Mouse (Mus musculus): ENCODE results near the gene Hsd17b13. TPM values are rescaled to one million over a fixed set of nuclear protein-coding genes. Genes with fewer than 3 reads are reported as not detected.

Hsd17b13 gene
- total and polyA plus RNA-seq, 3 experiments, result not detected

DNA sequence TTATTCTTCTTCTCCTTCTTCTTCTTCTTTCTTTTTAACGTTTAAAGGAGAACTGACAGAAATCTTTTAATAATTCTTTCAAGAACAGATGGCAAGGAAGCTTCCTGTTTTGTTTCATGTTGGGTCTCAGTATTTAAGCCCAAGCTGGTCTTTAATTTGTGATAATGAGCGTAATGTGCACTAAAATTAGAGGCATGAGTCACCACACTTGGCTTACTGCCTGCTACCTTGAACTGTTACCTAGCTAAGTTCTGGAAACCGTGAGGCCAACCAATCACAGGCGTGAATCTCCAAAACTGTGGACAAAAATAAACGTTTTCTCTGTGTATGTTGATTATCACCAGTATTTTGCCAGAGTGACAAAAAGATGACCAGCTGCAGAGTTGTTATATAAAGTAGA lies 21.5 kb upstream of the Hsd17b13 start:
- 13% methylated on average over 5 of the region's 5 CpGs for WGBS
- TF ChIP-seq EP300 (IDR thresholded peaks at IDR 0.05; ENCODE audit: insufficient read depth, low read depth, low read length) (no peak), CTCF (IDR thresholded peaks at IDR 0.05) (no peak), POLR2A (IDR thresholded peaks at IDR 0.05; ENCODE audit: insufficient read depth, low read depth, low read length) (no peak)
- H3K36me3 ChIP-seq (ENCODE audit: control insufficient read depth, insufficient read depth, low read length), result peaks cover 2% of the 10 kb centered on the region
- H3K9ac ChIP-seq (ENCODE audit: low read depth, low read length), result no peak overlapping the region
- H3K27ac ChIP-seq, result peak overlapping the region; percentile 66
- H3K27me3 ChIP-seq (ENCODE audit: control insufficient read depth, insufficient read depth, low read length), result no peaks in the 10 kb centered on the region
- no peaks in the 10 kb centered on the region for H3K79me2 ChIP-seq (replicated peaks; ENCODE audit: control insufficient read depth, insufficient read depth, low read length)
- intact Hi-C loops (cut with DNase I), result loop anchor here (1.0 to 5.0 kb wide), 4 partner anchors 41 to 339 kb away; no protein-coding TSS in a partner anchor
- H3K4me1 ChIP-seq (ENCODE audit: control insufficient read depth, insufficient read depth, low read length), result no peaks in the 10 kb centered on the region; the same call in none of the 2 replicates
- H3K4me3 ChIP-seq, result no peak overlapping the region
- peak; percentile 28 to 54 for DNase-seq

DNA sequence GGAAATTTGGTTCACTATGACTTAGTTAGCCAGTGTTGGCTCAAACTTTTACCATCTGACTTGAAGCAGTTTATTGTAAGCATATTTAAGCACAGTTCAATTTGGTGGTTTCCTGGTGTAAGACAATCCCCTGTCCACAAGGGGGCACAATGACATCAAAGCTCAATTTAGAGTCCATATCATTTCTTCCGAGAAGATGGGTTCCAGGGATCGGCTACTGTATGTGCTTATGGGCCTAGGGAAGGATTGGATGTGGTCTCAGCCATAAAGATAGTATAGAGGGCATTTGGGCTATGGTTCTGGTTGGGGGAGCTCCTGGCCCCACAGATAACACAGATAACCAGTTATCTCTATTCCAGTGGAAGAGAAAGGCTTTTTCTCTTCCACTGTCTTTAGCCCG lies 18.0 kb upstream of the Hsd17b13 start:
- intact Hi-C loops (cut with DNase I), result loop anchor here (5.0 kb wide), 1 partner anchor 342 kb away; no protein-coding TSS in a partner anchor
- Histone ChIP-seq H3K27me3 (ENCODE audit: control insufficient read depth, insufficient read depth, low read length) (no peaks in the 10 kb centered on the region), H3K36me3 (ENCODE audit: control insufficient read depth, insufficient read depth, low read length) (peaks cover 2% of the 10 kb centered on the region; the same call in 1 of the 2 replicates), H3K4me1 (ENCODE audit: control insufficient read depth, insufficient read depth, low read length) (no peaks in the 10 kb centered on the region; the same call in none of the 2 replicates), H3K4me3 (no peak overlapping the region), H3K79me2 (replicated peaks; ENCODE audit: control insufficient read depth, insufficient read depth, low read length) (no peaks in the 10 kb centered on the region), H3K9ac (ENCODE audit: low read depth, low read length) (no peak overlapping the region), H3K27ac (no peak overlapping the region)
- peak; percentile 77 for TF ChIP-seq CTCF (IDR thresholded peaks at IDR 0.05)
- no peak for TF ChIP-seq POLR2A (IDR thresholded peaks at IDR 0.05; ENCODE audit: insufficient read depth, low read depth, low read length)
- 40% methylated on average over 3 of the region's 3 CpGs for WGBS
- DNase-seq, result peak in 1 of 2 experiments; percentile 9

DNA sequence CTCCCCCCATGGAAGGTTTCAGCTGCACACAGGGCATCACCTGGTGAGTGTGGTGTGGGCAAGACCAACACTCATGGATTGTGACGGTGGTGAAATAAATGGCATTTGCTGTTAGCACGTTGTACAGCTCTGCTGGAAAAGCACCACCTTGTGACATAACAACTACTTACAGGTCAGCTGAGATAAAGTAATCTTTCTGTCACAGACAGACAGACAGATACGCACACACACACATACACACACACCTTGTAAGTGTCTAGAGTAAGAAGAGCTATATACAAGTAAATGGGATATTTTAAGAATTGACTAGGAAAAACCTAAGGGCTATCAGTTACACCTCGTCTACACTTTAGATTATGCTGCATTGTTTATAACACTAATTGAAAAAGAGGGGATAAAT lies 17.5 kb upstream of the Hsd17b13 start:
- H3K36me3 ChIP-seq (ENCODE audit: control insufficient read depth, insufficient read depth, low read length), result peaks cover 2% of the 10 kb centered on the region; the same call in 1 of the 2 replicates
- 87% methylated on average over 4 of the region's 4 CpGs for WGBS
- no peak for TF ChIP-seq EP300 (IDR thresholded peaks at IDR 0.05; ENCODE audit: insufficient read depth, low read depth, low read length)
- no peak for TF ChIP-seq CTCF (IDR thresholded peaks at IDR 0.05)
- no peak for TF ChIP-seq POLR2A (IDR thresholded peaks at IDR 0.05; ENCODE audit: insufficient read depth, low read depth, low read length)
- intact Hi-C loops (cut with DNase I), result loop anchor here (5.0 kb wide), 1 partner anchor 343 kb away; no protein-coding TSS in a partner anchor
- no peaks in the 10 kb centered on the region for H3K27me3 ChIP-seq (ENCODE audit: control insufficient read depth, insufficient read depth, low read length)
- DNase-seq, result peak in 1 of 2 experiments; percentile 9
- H3K4me3 ChIP-seq, result no peak overlapping the region
- no peak overlapping the region for H3K27ac ChIP-seq
- H3K9ac ChIP-seq (ENCODE audit: low read depth, low read length), result no peak overlapping the region
- H3K4me1 ChIP-seq (ENCODE audit: control insufficient read depth, insufficient read depth, low read length), result no peaks in the 10 kb centered on the region; the same call in none of the 2 replicates
- H3K79me2 ChIP-seq (replicated peaks; ENCODE audit: control insufficient read depth, insufficient read depth, low read length), result no peaks in the 10 kb centered on the region

DNA sequence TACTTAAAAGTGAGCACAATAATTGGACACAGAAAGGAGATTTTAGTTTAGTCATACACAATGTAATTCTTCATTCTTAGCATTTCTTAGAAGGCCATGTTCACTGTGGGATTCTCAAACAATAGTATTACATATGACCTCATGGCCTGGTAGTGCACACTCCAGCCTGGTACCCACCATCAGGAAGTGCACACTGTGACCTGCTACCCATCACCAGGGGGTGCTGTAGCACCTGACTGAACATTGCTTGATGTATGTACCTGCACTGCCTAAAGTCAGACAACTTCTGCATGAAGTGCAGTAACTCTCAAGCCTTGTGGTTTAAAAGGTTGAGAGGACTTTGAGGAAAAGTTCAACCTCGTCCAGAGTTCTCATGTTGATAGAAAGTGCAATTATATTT lies 16.4 kb upstream of the Hsd17b13 start:
- no peak overlapping the region for H3K9ac ChIP-seq (ENCODE audit: low read depth, low read length)
- TF ChIP-seq CTCF (IDR thresholded peaks at IDR 0.05), result peak; percentile 53
- no peak for TF ChIP-seq POLR2A (IDR thresholded peaks at IDR 0.05; ENCODE audit: insufficient read depth, low read depth, low read length)
- H3K4me3 ChIP-seq, result no peak overlapping the region
- H3K79me2 ChIP-seq (replicated peaks; ENCODE audit: control insufficient read depth, insufficient read depth, low read length), result no peaks in the 10 kb centered on the region
- H3K27me3 ChIP-seq (ENCODE audit: control insufficient read depth, insufficient read depth, low read length), result no peaks in the 10 kb centered on the region
- no peaks in the 10 kb centered on the region for H3K4me1 ChIP-seq (ENCODE audit: control insufficient read depth, insufficient read depth, low read length)
- no peak overlapping the region for H3K27ac ChIP-seq
- DNase-seq, result peak in 1 of 2 experiments; percentile 14
- intact Hi-C loops (cut with DNase I), result no loop called here
- no peaks in the 10 kb centered on the region for H3K36me3 ChIP-seq (ENCODE audit: control insufficient read depth, insufficient read depth, low read length)
- 91% methylated on average over 1 of the region's 1 CpGs for WGBS

GRCm38 (mm10) chr5:103992831-103993230 lies 15.6 kb upstream of the Hsd17b13 start:
- peak in 1 of 2 experiments; percentile 7 for DNase-seq
- no peaks in the 10 kb centered on the region for H3K4me1 ChIP-seq (ENCODE audit: control insufficient read depth, insufficient read depth, low read length)
- intact Hi-C loops (cut with DNase I), result no loop called here
- no peaks in the 10 kb centered on the region for H3K79me2 ChIP-seq (replicated peaks; ENCODE audit: control insufficient read depth, insufficient read depth, low read length)
- no peaks in the 10 kb centered on the region for H3K36me3 ChIP-seq (ENCODE audit: control insufficient read depth, insufficient read depth, low read length)
- no peak overlapping the region for H3K27ac ChIP-seq
- H3K4me3 ChIP-seq, result no peak overlapping the region
- H3K9ac ChIP-seq (ENCODE audit: low read depth, low read length), result no peak overlapping the region
- no peaks in the 10 kb centered on the region for H3K27me3 ChIP-seq (ENCODE audit: control insufficient read depth, insufficient read depth, low read length)
- WGBS, result 90% methylated on average over 9 of the region's 9 CpGs
- no peak for TF ChIP-seq EP300 (IDR thresholded peaks at IDR 0.05; ENCODE audit: insufficient read depth, low read depth, low read length)

DNA sequence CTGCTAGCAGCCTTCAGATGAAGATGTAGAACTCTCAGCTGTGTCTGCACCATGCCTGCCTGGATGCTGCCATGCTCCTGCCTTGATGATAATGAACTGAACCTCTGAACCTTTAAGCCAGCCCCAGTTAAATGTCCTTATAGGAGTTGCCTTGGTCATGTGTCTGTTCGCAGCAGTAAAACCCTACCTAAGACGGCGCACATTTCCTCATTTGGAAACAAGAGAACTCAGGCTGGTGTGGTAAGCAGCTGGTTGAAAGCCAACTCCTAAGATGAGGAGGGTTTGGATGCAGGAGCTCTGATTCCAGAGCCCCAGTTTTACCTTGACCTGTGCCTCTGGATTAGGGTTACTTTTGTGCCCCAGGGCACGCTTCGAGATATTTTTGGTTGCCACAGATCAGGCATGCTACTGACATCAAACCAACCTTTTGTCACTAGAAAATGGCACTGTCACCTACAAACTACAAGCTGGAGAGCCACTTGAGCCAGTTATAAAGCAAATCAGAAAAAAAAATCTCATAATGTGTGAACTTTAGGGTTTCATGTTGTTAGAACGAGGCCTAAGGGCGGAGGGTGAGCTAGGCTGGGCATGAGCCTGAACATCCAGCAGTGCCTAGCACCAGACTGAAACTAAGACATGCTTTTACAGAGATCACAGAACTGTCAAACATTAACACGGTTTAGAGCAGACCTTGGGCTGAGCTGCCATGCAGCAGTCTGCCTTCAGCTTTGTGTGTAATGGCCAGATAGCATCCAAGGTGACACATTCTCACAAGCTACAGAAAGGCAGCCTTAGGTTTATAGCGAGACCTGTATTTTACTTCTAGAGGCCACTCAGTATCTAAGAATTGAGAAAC lies 3.7 kb upstream of the Hsd17b13 start:
- no peak for DNase-seq
- intact Hi-C loops (cut with DNase I), result no loop called here
- H3K4me3 ChIP-seq, result no peak overlapping the region
- H3K27me3 ChIP-seq (ENCODE audit: control insufficient read depth, insufficient read depth, low read length), result no peaks in the 10 kb centered on the region
- no peak for TF ChIP-seq POLR2A (IDR thresholded peaks at IDR 0.05; ENCODE audit: insufficient read depth, low read depth, low read length)
- TF ChIP-seq CTCF (IDR thresholded peaks at IDR 0.05), result no peak
- H3K4me1 ChIP-seq (ENCODE audit: control insufficient read depth, insufficient read depth, low read length), result no peaks in the 10 kb centered on the region
- H3K9ac ChIP-seq (ENCODE audit: low read depth, low read length), result no peak overlapping the region
- 87% methylated on average over 9 of the region's 9 CpGs for WGBS
- H3K27ac ChIP-seq, result no peak overlapping the region
- H3K79me2 ChIP-seq (replicated peaks; ENCODE audit: control insufficient read depth, insufficient read depth, low read length), result no peaks in the 10 kb centered on the region
- H3K36me3 ChIP-seq (ENCODE audit: control insufficient read depth, insufficient read depth, low read length), result no peaks in the 10 kb centered on the region

Data from heart, adult 2 months (tissue).